Mouse (Mus musculus) CH12.LX (cell line): ENCODE measurements at regions not wholly inside any gene's neighbourhood (a gene's known extent, or its start where the extent isn't known, plus 50 kb on each side); places are given as distances from the start of the nearest gene placed in this dataset.

Source experiments
- DNase-seq: peaks from one replicate; pipeline ENCODE4 v3.0.0-alpha.2; 2013; ENCODE audit errors: extremely low read depth
- H3K27ac ChIP-seq: 2 replicates; pipeline ENCODE4 v1.5.1; 2012; ENCODE audit warnings: low read depth, mild to moderate bottlenecking, control low read depth, moderate library complexity; ENCODE audit not compliant: insufficient read depth
- H3K27me3 ChIP-seq: replicated peaks from 2 replicates; pipeline ENCODE3; 2012; ENCODE audit warnings: inconsistent platforms
- H3K36me3 ChIP-seq, 2 experiments: replicated peaks in 1 of 2; 2 replicates each; pipeline versions ENCODE3 to v1.6.1; 2012; ENCODE audit warnings: inconsistent platforms in 1 of 2, low read length in 1 of 2, mild to moderate bottlenecking in 1 of 2, mixed read lengths in 1 of 2, moderate library complexity in 1 of 2; ENCODE audit not compliant: control insufficient read depth in 1 of 2, insufficient read depth in 1 of 2
- H3K4me1 ChIP-seq, 2 experiments: 2 replicates each; pipeline ENCODE4 v1.6.1; 2012; ENCODE audit warnings: inconsistent platforms in 1 of 2, moderate library complexity in 1 of 2; ENCODE audit not compliant: insufficient read depth in 2 of 2, control insufficient read depth in 1 of 2
- H3K4me2 ChIP-seq: 2 replicates; pipeline ENCODE4 v1.6.1; 2012; ENCODE audit warnings: low read depth, mild to moderate bottlenecking, control low read depth; ENCODE audit not compliant: poor library complexity, insufficient read depth, severe bottlenecking
- H3K4me3 ChIP-seq, 3 experiments: fragments of 150-350 bp in 1 of 3; sonication (generic) in 1 of 3; replicated peaks in 1 of 3; 2 replicates each; pipeline versions ENCODE3 to v1.5.1; 2011 to 2012; ENCODE audit warnings: low read depth in 2 of 3, low read length in 2 of 3, mild to moderate bottlenecking in 2 of 3, moderate library complexity in 2 of 3, control low read depth in 1 of 3, improper control_type of control experiment in 1 of 3, inconsistent platforms in 1 of 3, mixed read lengths in 1 of 3; ENCODE audit not compliant: poor library complexity in 1 of 3
- H3K79me2 ChIP-seq: replicated peaks from 2 replicates; pipeline ENCODE4 v1.6.1; 2012; ENCODE audit warnings: mild to moderate bottlenecking, moderate library complexity; ENCODE audit not compliant: control insufficient read depth, poor library complexity, insufficient read depth, severe bottlenecking; ENCODE audit errors: extremely low read depth
- H3K9ac ChIP-seq: 2 replicates; pipeline ENCODE4 v1.6.1; 2012; ENCODE audit warnings: low read depth, mild to moderate bottlenecking, control low read depth, moderate library complexity; ENCODE audit not compliant: insufficient read depth
- H3K9me3 ChIP-seq: replicated peaks from 2 replicates; pipeline ENCODE3; 2012; ENCODE audit warnings: low read length, inconsistent platforms, mixed read lengths
- CHD1 ChIP-seq: IDR thresholded peaks from 2 replicates; pipeline ENCODE4 v1.6.1; 2012; ENCODE audit warnings: low read depth, low read length, improper control_type of control experiment, inconsistent platforms
- CTCF ChIP-seq, 2 experiments: IDR thresholded peaks in 1 of 2; conservative IDR thresholded peaks in 1 of 2; 2 replicates each; pipeline ENCODE4 v1.5.1; 2011 to 2012; ENCODE audit warnings: low read depth in 2 of 2, low read length in 2 of 2, improper control_type of control experiment in 1 of 2, inconsistent platforms in 1 of 2, mild to moderate bottlenecking in 1 of 2, moderate library complexity in 1 of 2
- E2F4 ChIP-seq: IDR thresholded peaks from 2 replicates; pipeline ENCODE4 v1.6.1; 2011; ENCODE audit warnings: low read depth, low read length, improper control_type of control experiment; ENCODE audit not compliant: insufficient replicate concordance
- ELF1 ChIP-seq: IDR thresholded peaks from 2 replicates; pipeline ENCODE4 v1.6.1; 2014; ENCODE audit warnings: low read depth, mild to moderate bottlenecking, inconsistent platforms, low read length, improper control_type of control experiment
- ETS1 ChIP-seq: conservative IDR thresholded peaks from 2 replicates; pipeline ENCODE4 v1.6.1; 2012; ENCODE audit warnings: low read depth, mild to moderate bottlenecking, inconsistent platforms, low read length, improper control_type of control experiment, moderate library complexity
- GABPA ChIP-seq: IDR thresholded peaks from 2 replicates; pipeline ENCODE4 v1.6.1; 2012; ENCODE audit warnings: low read depth, low read length, improper control_type of control experiment, inconsistent platforms; ENCODE audit not compliant: insufficient replicate concordance
- HCFC1 ChIP-seq: IDR thresholded peaks from 2 replicates; pipeline ENCODE4 v1.6.1; 2012; ENCODE audit warnings: low read depth, mild to moderate bottlenecking, inconsistent platforms, low read length, improper control_type of control experiment
- JUND ChIP-seq: conservative IDR thresholded peaks from 2 replicates; pipeline ENCODE4 v1.6.1; 2011; ENCODE audit warnings: low read depth, low read length, improper control_type of control experiment
- MAFK ChIP-seq: IDR thresholded peaks from 2 replicates; pipeline ENCODE4 v1.6.1; 2011; ENCODE audit warnings: low read length, improper control_type of control experiment; ENCODE audit not compliant: insufficient replicate concordance
- MAZ ChIP-seq: IDR thresholded peaks from 2 replicates; pipeline ENCODE4 v1.6.1; 2012; ENCODE audit warnings: low read depth, mild to moderate bottlenecking, inconsistent platforms, low read length, improper control_type of control experiment, moderate library complexity
- MEF2A ChIP-seq: IDR thresholded peaks from 2 replicates; pipeline ENCODE4 v1.6.1; 2014; ENCODE audit warnings: low read depth, mild to moderate bottlenecking, inconsistent platforms, low read length, improper control_type of control experiment, borderline replicate concordance
- NELFE ChIP-seq: IDR thresholded peaks from 2 replicates; pipeline ENCODE4 v1.6.1; 2011; ENCODE audit warnings: low read depth, low read length, improper control_type of control experiment
- NRF1 ChIP-seq: IDR thresholded peaks from 2 replicates; pipeline ENCODE4 v1.6.1; 2014; ENCODE audit warnings: low read depth, mild to moderate bottlenecking, inconsistent platforms, low read length, improper control_type of control experiment, moderate library complexity
- POLR2A ChIP-seq: IDR thresholded peaks from 2 replicates; pipeline ENCODE4 v1.6.1; 2011; ENCODE audit warnings: low read depth, mild to moderate bottlenecking, improper control_type of control experiment, low read length
- POLR2AphosphoS2 ChIP-seq: IDR thresholded peaks from 2 replicates; pipeline ENCODE4 v1.6.1; 2011; ENCODE audit warnings: low read depth, low read length, improper control_type of control experiment
- RAD21 ChIP-seq: IDR thresholded peaks from 2 replicates; pipeline ENCODE4 v1.6.1; 2011; ENCODE audit warnings: low read depth, mild to moderate bottlenecking, low read length, improper control_type of control experiment, moderate library complexity
- RCOR1 ChIP-seq: conservative IDR thresholded peaks from 2 replicates; pipeline ENCODE4 v1.6.1; 2012; ENCODE audit warnings: low read depth, mild to moderate bottlenecking, inconsistent platforms, low read length, improper control_type of control experiment
- SIN3A ChIP-seq: IDR thresholded peaks from 2 replicates; pipeline ENCODE4 v1.6.1; 2012; ENCODE audit warnings: low read length, improper control_type of control experiment, inconsistent platforms
- TBP ChIP-seq: conservative IDR thresholded peaks from 2 replicates; pipeline ENCODE4 v1.6.1; 2011; ENCODE audit warnings: low read depth, low read length, improper control_type of control experiment
- TCF12 ChIP-seq: IDR thresholded peaks from 2 replicates; pipeline ENCODE4 v1.6.1; 2014; ENCODE audit warnings: low read depth, mild to moderate bottlenecking, inconsistent platforms, low read length, improper control_type of control experiment
- UBTF ChIP-seq: IDR thresholded peaks from 2 replicates; pipeline ENCODE4 v1.6.1; 2012; ENCODE audit warnings: low read depth, mild to moderate bottlenecking, inconsistent platforms, low read length, improper control_type of control experiment, moderate library complexity
- USF2 ChIP-seq: conservative IDR thresholded peaks from 2 replicates; pipeline ENCODE4 v1.6.1; 2011; ENCODE audit warnings: low read depth, low read length, improper control_type of control experiment
- ZC3H11A ChIP-seq: IDR thresholded peaks from 2 replicates; pipeline ENCODE4 v1.6.1; 2012; ENCODE audit warnings: low read depth, mild to moderate bottlenecking, inconsistent platforms, low read length, improper control_type of control experiment
- ZKSCAN1 ChIP-seq: IDR thresholded peaks from 2 replicates; pipeline ENCODE4 v1.6.1; 2012; ENCODE audit warnings: low read depth, inconsistent platforms, low read length, improper control_type of control experiment, borderline replicate concordance
- ZMIZ1 ChIP-seq: IDR thresholded peaks from 2 replicates; pipeline ENCODE4 v1.6.1; 2012; ENCODE audit warnings: low read depth, mild to moderate bottlenecking, inconsistent platforms, low read length, improper control_type of control experiment
- dilution Hi-C: fragments of 300-500 bp; cut with MboI; formaldehyde crosslinking; loops from 2 replicates; pipeline ENCODE4 v1.14.3; 2020; ENCODE audit warnings: low sequenced_read_pairs; ENCODE audit not compliant: extremely low pct_unique_long_range_greater_than_20kb, extremely low pct_ligation_motif_present
- in situ Hi-C: fragments of 300-500 bp; cut with MboI; formaldehyde crosslinking; loops from 3 replicates; pipeline ENCODE4 v1.14.3; 2019; ENCODE audit warnings: low sequenced_read_pairs, low pct_ligation_motif_present, low pct_unique_long_range_greater_than_20kb, mixed read lengths

DNA sequence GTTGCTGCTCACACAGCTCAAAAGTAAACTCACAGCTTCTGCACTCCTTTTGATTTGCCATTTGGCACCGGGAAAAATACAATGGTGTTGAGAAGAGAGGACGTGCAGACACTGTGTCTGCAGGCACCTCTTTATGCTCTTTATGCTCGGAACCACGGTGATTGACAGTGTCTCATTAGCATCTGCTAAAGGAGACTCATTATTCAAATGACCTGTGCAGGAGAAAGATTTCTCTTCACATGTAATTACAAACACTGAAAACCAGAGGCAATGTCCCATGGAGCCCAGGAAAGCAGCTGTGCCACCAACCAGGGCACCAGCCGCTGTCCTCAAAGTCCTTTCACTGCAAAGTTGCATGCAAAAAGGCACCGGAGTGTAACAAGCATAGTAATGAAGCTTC is 175.2 kb downstream of the Plod2 start:
- no peak for DNase-seq
- no peak overlapping the region for H3K4me3 ChIP-seq
- no peak overlapping the region for H3K27ac ChIP-seq
- no peaks in the 10 kb centered on the region for H3K9me3 ChIP-seq
- in situ Hi-C loops = no loop called here
- dilution Hi-C loops = no loop called here
- no peaks in the 10 kb centered on the region for H3K4me1 ChIP-seq
- no peaks in the 10 kb centered on the region for H3K27me3 ChIP-seq
- H3K4me2 ChIP-seq = no peak overlapping the region
- H3K9ac ChIP-seq = no peak overlapping the region
- H3K36me3 ChIP-seq = no peaks in the 10 kb centered on the region
- TF ChIP-seq MAZ = no peak
- TF ChIP-seq NRF1 = no peak
- TF ChIP-seq GABPA = no peak
- no peak for TF ChIP-seq USF2
- no peak for TF ChIP-seq ZMIZ1
- no peak for TF ChIP-seq MAFK
- TF ChIP-seq TBP = no peak
- TF ChIP-seq CHD1 = no peak
- TF ChIP-seq NELFE = no peak
- TF ChIP-seq JUND = no peak
- no peak for TF ChIP-seq MEF2A
- TF ChIP-seq ZC3H11A = no peak
- TF ChIP-seq RCOR1 = no peak
- no peak for TF ChIP-seq UBTF
- TF ChIP-seq ZKSCAN1 = no peak
- no peaks in the 10 kb centered on the region for H3K79me2 ChIP-seq

DNA sequence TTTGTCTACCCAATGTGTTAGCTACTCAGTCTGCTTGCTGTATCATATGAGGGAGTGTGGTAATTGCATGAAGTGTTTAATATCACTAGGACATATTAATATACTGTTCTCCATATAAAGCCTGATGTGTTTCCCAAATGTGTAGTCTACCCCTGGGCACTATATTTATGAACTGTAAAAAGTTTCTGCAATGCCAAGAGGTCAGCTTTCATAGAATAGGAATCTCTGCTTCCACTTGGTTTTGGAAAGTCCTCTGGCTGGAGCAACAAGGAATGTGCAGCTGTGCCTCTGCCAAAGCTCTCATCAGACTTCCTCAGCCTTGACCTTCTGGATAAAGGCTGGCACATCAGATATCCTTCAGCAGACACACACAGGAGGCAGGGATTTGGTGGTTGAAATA is 176.3 kb downstream of the Plod2 start:
- H3K9ac ChIP-seq = no peak overlapping the region
- H3K4me1 ChIP-seq = no peaks in the 10 kb centered on the region
- in situ Hi-C loops = no loop called here
- DNase-seq = no peak
- no peak for TF ChIP-seq ETS1
- no peak for TF ChIP-seq POLR2AphosphoS2
- TF ChIP-seq CTCF (conservative IDR thresholded peaks at IDR 0.05 in 1 of 2, IDR thresholded peaks at IDR 0.05 in 1 of 2; ENCODE audit: low read depth in 2 of 2, low read length in 2 of 2) = no peak
- TF ChIP-seq MEF2A = no peak
- TF ChIP-seq USF2 = no peak
- no peak for TF ChIP-seq POLR2A
- TF ChIP-seq ZKSCAN1 = no peak
- no peak for TF ChIP-seq NRF1
- TF ChIP-seq ZC3H11A = no peak
- no peak for TF ChIP-seq HCFC1
- no peak for TF ChIP-seq TCF12
- TF ChIP-seq RAD21 = no peak
- no peak for TF ChIP-seq SIN3A
- no peak for TF ChIP-seq TBP
- TF ChIP-seq ELF1 = no peak
- TF ChIP-seq E2F4 = no peak
- dilution Hi-C loops = no loop called here
- H3K27me3 ChIP-seq = no peaks in the 10 kb centered on the region
- H3K4me2 ChIP-seq = no peak overlapping the region
- H3K36me3 ChIP-seq = no peaks in the 10 kb centered on the region
- no peaks in the 10 kb centered on the region for H3K9me3 ChIP-seq
- no peak overlapping the region for H3K4me3 ChIP-seq
- H3K79me2 ChIP-seq = no peaks in the 10 kb centered on the region
- H3K27ac ChIP-seq = no peak overlapping the region
